Mouse (Mus musculus) thymus, adult 2 months (tissue): Measurements from ENCODE around the gene Ubtd2. TPM values are rescaled to one million over a fixed set of nuclear protein-coding genes. Genes with fewer than 3 reads are reported as not detected.

Experiments used
- DNase-seq: peaks from one replicate; pipeline ENCODE4 v3.0.0; 2021
- H3K27ac ChIP-seq: fragments of 200-500 bp; 2 replicates; pipeline ENCODE4 v1.5.1; 2012; ENCODE audit warnings: low read length, control low read depth; ENCODE audit not compliant: control insufficient read depth, insufficient read depth
- H3K27me3 ChIP-seq: fragments of 200-500 bp; 2 replicates; pipeline ENCODE4 v1.6.1; 2012; ENCODE audit warnings: mild to moderate bottlenecking, low read length, moderate library complexity, mixed read lengths; ENCODE audit not compliant: control insufficient read depth, insufficient read depth
- H3K36me3 ChIP-seq: fragments of 200-500 bp; 2 replicates; pipeline ENCODE4 v1.6.1; 2012; ENCODE audit warnings: mild to moderate bottlenecking, low read length, moderate library complexity; ENCODE audit not compliant: control insufficient read depth, insufficient read depth
- H3K4me1 ChIP-seq: fragments of 200-500 bp; replicated peaks from 2 replicates; pipeline ENCODE4 v1.6.1; 2012; ENCODE audit warnings: low read length; ENCODE audit not compliant: control insufficient read depth, insufficient read depth
- H3K4me3 ChIP-seq: fragments of 200-500 bp; 2 replicates; pipeline ENCODE4 v1.5.1; 2012; ENCODE audit warnings: mild to moderate bottlenecking, low read length, control low read depth, moderate library complexity; ENCODE audit not compliant: control insufficient read depth, insufficient read depth
- CTCF ChIP-seq: fragments of 200-500 bp; IDR thresholded peaks from 2 replicates; pipeline ENCODE4 v1.5.1; 2012; ENCODE audit warnings: mild to moderate bottlenecking, control low read depth, low read length, moderate library complexity, borderline replicate concordance; ENCODE audit not compliant: control insufficient read depth, poor library complexity, insufficient read depth; ENCODE audit errors: extremely low read depth
- POLR2A ChIP-seq: fragments of 200-500 bp; IDR thresholded peaks from 2 replicates; pipeline ENCODE4 v1.6.1; 2012; ENCODE audit warnings: mild to moderate bottlenecking, low read length, control low read depth, moderate library complexity; ENCODE audit not compliant: control insufficient read depth, poor library complexity, insufficient read depth; ENCODE audit errors: extremely low read depth
- WGBS: fragments of 180-500 bp; shearing (Covaris S2); methylation state at CpG from one replicate; pipeline ENCODE4 v1.1.7; 2018; 5-methylcytosine and 5-hydroxymethylcytosine counted together
- polyA plus RNA-seq: library from polyadenylated mRNA; depleted of rRNA; stranded (reverse); fragments of >200 nt; gene quantifications from 2 replicates; pipeline ENCODE4 v1.2.3, GENCODE M21; 2012

Ubtd2 gene
- polyA plus RNA-seq, 1 experiment: 9.1 TPM

DNA sequence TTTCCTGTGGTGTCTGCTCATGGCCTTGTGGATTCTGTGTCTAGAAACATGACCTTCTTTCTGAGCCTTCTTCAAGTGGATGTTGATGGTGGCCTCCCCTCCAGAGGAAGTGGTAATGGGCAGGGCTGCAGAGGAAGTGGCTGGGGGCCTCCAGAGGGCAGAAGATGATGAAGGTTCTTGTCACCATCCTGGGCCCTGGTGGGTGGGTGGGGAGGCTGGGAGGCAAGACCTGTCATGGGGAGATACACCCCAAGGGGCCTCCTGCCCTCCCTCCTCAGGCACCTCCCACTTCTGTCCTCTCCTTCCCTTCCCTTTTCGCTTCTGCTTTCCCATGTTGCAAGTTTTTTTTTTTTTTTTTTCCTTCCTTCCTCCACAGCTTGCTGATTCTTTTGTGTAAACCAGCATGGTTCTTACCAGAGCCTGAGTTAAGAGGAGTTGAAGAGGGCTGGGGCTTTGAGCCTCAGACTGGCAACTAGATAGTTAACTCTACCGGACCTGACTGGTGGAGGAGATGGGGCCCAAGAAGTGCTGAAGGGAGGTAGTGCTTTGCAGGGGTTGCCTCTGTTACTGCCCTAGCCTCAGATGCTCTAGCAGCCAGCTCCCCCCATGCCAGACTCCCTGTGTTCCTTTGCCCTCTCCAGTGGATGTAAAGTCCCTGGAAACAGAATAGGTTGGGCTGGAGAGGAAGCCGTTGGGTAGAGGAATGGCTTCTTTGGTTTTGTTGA is 87.7 kb downstream of the Ubtd2 start:
- no peak for TF ChIP-seq CTCF
- no peak for TF ChIP-seq POLR2A
- no peak overlapping the region for H3K4me3 ChIP-seq
- WGBS: 17% methylated on average over 3 of the region's 3 CpGs
- peaks cover 60% of the 10 kb centered on the region for H3K4me1 ChIP-seq
- no peaks in the 10 kb centered on the region for H3K27me3 ChIP-seq
- peak; percentile 72 for DNase-seq
- H3K27ac ChIP-seq: peak overlapping the region; percentile 88
- H3K36me3 ChIP-seq: no peaks in the 10 kb centered on the region

DNA sequence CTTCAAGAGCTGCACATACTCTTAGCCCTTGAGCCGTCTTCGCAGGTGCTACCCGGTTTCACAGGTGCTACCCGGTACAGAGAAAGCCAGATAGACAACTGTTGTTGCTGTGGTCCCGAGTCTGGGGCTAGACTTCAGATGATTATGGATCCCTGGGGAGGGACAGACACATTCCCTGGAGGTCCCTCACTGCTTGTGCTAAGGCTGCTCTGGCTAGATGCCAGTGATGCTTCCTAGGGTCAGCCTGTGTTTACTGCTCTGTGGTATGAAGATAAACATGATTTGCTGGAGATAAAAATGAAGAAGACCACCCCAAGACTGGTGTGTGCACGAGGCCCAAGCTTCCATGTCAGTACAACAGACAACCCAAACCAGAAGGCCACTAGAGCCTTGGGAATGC is 88.9 kb downstream of the Ubtd2 start:
- H3K4me3 ChIP-seq: no peak overlapping the region
- H3K27ac ChIP-seq: no peak overlapping the region
- WGBS: 87% methylated on average over 6 of the region's 6 CpGs
- H3K27me3 ChIP-seq: no peaks in the 10 kb centered on the region
- H3K4me1 ChIP-seq: peaks cover 48% of the 10 kb centered on the region
- TF ChIP-seq POLR2A (no peak), CTCF (no peak)
- no peak for DNase-seq
- H3K36me3 ChIP-seq: no peaks in the 10 kb centered on the region

DNA sequence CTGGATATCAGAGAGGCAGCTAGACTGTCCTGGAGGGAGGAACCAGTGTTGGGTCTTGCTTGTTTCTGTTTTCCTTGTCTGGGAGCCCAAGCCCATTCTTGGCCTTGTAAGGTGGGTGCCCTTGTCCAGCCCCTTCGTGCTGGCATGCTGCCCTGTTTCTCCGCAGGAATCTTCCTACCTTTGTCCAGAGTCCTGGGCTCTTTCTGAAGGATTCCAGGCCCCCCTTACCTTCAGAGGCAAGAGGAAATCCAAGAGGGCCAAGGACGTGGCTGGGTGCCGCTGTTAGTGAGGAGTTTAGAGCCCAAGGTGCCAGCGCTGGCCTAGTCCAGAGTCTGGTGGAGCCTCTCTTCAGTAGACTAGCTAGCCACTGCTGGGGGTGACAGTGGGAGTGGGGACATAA is 89.3 kb downstream of the Ubtd2 start:
- TF ChIP-seq POLR2A (no peak), CTCF (no peak)
- Histone ChIP-seq H3K27me3 (no peaks in the 10 kb centered on the region), H3K4me1 (peaks cover 44% of the 10 kb centered on the region), H3K36me3 (no peaks in the 10 kb centered on the region), H3K4me3 (no peak overlapping the region), H3K27ac (no peak overlapping the region)
- DNase-seq: no peak
- 94% methylated on average over 5 of the region's 5 CpGs for WGBS

DNA sequence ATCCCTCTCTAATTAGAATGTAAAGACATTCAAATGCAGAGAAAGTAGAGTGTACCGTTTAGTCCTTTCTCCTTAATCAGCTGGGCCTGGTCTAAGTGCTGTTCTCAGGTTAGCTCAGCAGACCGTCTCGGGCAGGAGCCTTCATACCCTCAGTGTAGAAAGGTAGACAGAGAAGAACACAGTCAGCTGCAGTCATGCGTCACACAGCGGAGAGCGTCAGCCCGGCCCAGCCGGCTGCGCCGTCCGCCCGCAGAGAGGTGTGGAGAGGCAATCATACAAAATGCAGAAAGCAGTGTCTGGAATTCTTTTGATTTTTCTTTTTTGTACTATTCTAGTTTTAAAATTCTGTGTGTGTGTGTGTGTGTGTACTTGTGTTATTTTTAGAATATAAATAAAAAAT is 90.4 kb downstream of the Ubtd2 start:
- Histone ChIP-seq H3K4me1 (peaks cover 42% of the 10 kb centered on the region), H3K27ac (no peak overlapping the region), H3K27me3 (no peaks in the 10 kb centered on the region), H3K4me3 (no peak overlapping the region), H3K36me3 (no peaks in the 10 kb centered on the region)
- no peak for TF ChIP-seq POLR2A
- no peak for TF ChIP-seq CTCF
- WGBS: 95% methylated on average over 12 of the region's 12 CpGs
- DNase-seq: no peak

DNA sequence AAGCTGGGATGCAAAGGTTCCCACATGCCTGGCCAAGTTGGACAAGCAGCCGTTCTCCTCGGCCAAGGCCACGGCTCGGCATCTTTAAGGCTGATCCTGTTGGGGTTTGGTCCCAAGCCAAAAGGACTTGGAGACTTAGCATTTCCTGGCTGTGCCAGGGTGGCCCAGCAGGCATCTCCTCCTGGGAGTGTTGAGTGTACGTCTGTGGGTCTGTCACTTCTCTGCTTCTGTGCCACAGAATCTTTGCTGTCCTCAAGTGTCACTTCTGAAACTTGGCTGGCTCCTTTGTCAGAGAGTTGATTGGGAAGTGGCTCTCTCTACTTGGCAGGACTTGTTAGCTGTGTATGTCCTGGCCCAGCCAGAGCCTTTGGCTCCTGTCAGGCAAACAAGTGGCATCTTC is 91.3 kb downstream of the Ubtd2 start:
- no peak overlapping the region for H3K4me3 ChIP-seq

DNA sequence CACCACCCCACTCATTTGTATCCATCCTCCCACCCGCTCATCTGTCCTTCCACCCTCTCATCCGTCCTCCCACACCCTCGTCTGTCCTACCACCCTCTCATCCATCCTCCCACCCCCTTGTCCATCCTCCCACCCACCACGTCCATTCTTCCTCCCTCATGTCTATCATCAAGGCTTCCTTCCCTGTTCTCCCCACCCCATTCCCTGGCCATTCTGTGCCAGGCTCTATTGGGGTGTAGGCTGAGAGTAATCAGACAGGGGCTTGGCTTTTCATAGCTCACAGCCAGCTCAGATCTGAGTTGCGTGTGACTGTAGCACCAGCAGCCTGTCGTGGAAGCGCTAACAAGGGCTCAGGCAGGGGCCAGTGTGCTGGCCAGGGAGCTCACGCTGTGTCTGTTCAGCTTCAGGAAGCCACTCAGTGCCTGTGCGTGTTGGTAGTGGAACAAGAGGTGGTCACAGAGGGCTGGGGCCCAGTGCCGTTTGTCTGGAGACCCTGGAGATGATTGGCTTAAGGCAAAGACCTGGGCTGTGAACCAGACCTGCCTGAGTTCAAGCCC is 92.3 kb downstream of the Ubtd2 start:
- TF ChIP-seq CTCF (no peak), POLR2A (no peak)
- H3K4me3 ChIP-seq: no peak overlapping the region
- peaks cover 43% of the 10 kb centered on the region for H3K4me1 ChIP-seq
- H3K36me3 ChIP-seq: no peaks in the 10 kb centered on the region
- no peak for DNase-seq
- WGBS: 90% methylated on average over 10 of the region's 10 CpGs
- H3K27ac ChIP-seq: no peak overlapping the region
- no peaks in the 10 kb centered on the region for H3K27me3 ChIP-seq

More for the DNA sequence above, 91.3 kb downstream of the Ubtd2 start:
- Histone ChIP-seq H3K36me3 (no peaks in the 10 kb centered on the region), H3K4me1 (peaks cover 43% of the 10 kb centered on the region), H3K27me3 (no peaks in the 10 kb centered on the region), H3K27ac (no peak overlapping the region)
- no peak for TF ChIP-seq POLR2A
- TF ChIP-seq CTCF: no peak
- WGBS: 94% methylated on average over 5 of the region's 5 CpGs
- no peak for DNase-seq
